Mouse (Mus musculus) megakaryocyte, embryonic 14.5 days (primary cell): ENCODE results near the gene Edc4. TPM values are rescaled to one million over a fixed set of nuclear protein-coding genes. Genes with fewer than 3 reads are reported as not detected.

Source experiments
- H3K27me3 ChIP-seq: replicated peaks from 2 replicates; pipeline ENCODE3; 2012; ENCODE audit warnings: inconsistent platforms
- H3K36me3 ChIP-seq: replicated peaks from 2 replicates; pipeline ENCODE3; 2012; ENCODE audit warnings: low read length, inconsistent platforms, mixed read lengths
- H3K4me1 ChIP-seq: 2 replicates; pipeline ENCODE4 v1.6.1; 2012; ENCODE audit warnings: inconsistent platforms
- H3K4me3 ChIP-seq: replicated peaks from 2 replicates; pipeline ENCODE3; 2012; ENCODE audit warnings: moderate library complexity, mild to moderate bottlenecking, inconsistent platforms
- H3K9me3 ChIP-seq: 2 replicates; pipeline ENCODE4 v1.6.1; 2012; ENCODE audit warnings: inconsistent platforms
- FLI1 ChIP-seq: IDR thresholded peaks from 2 replicates; pipeline ENCODE4 v1.6.1; 2012; ENCODE audit warnings: low read length, inconsistent platforms, mixed read lengths
- GATA1 ChIP-seq: IDR thresholded peaks from 3 replicates; pipeline ENCODE4 v1.6.1; 2012; ENCODE audit warnings: mixed read lengths, low read length, inconsistent platforms, borderline replicate concordance
- polyA plus RNA-seq: library from polyadenylated mRNA; stranded (reverse); fragments of >175 nt; gene quantifications from 2 replicates; pipeline ENCODE4 v1.2.3, GENCODE M21; 2012; ENCODE audit warnings: low replicate concordance; ENCODE audit not compliant: insufficient read depth

Edc4 gene
- polyA plus RNA-seq, 1 experiment: 8.0 TPM

DNA sequence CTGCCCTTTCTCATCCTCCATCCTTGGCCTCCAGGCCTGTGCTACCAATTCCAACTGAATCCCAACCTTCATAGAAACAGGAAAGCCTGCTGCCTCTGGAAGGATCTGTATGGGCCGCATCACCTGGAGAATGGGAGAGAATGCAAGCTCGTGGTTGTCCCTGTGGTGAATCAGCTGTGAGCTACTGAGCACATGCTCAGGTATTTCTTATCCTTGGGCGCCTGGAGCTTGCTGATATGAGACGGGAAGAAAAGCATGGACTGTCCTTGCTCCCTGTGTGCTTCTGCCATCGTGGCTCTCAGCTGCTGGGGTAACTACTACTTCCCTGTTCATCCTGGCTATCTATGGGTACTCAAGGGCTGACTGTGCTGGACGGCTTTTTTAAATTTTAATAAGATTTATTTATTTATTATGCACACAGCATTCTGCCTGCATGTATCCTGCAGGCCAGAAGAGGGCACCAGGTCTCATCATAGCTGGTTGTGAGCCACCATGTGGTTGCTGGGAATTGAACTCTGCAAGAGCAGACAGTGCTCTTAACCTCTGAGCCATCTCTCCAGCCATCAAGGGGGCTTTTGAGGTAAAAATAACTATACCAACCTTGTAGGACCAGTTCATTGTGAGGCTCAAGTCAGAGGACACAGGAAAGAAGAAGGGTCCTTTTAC, 14.2 kb upstream of the Edc4 start:
- Histone ChIP-seq H3K36me3 (peaks cover 72% of the 10 kb centered on the region), H3K9me3 (no peaks in the 10 kb centered on the region), H3K4me3 (no peak overlapping the region), H3K4me1 (peaks cover 70% of the 10 kb centered on the region), H3K27me3 (no peaks in the 10 kb centered on the region)
- TF ChIP-seq GATA1 (no peak), FLI1 (no peak)

GRCm38 (mm10) chr8:105874301-105874700, 6.4 kb upstream of the Edc4 start:
- Histone ChIP-seq H3K4me3 (peak overlapping the region; percentile 59), H3K27me3 (no peaks in the 10 kb centered on the region), H3K36me3 (peaks cover 87% of the 10 kb centered on the region), H3K4me1 (peaks cover 60% of the 10 kb centered on the region), H3K9me3 (no peaks in the 10 kb centered on the region)
- no peak for TF ChIP-seq GATA1
- TF ChIP-seq FLI1: no peak

- Histone ChIP-seq H3K9me3 (no peaks in the 10 kb centered on the region), H3K27me3 (no peaks in the 10 kb centered on the region), H3K4me1 (peaks cover 8% of the 10 kb centered on the region), H3K36me3 (peaks cover 99% of the 10 kb centered on the region), H3K4me3 (no peak overlapping the region)
- TF ChIP-seq GATA1 (no peak), FLI1 (no peak)
These were observed 9.2 kb downstream of the Edc4 start for GRCm38 (mm10) chr8:105889756-105890465.

GRCm38 (mm10) chr8:105890870-105891269, 10.2 kb downstream of the Edc4 start:
- H3K4me3 ChIP-seq: no peak overlapping the region
- peaks cover 15% of the 10 kb centered on the region for H3K4me1 ChIP-seq
- H3K36me3 ChIP-seq: peaks cover 96% of the 10 kb centered on the region
- TF ChIP-seq FLI1: no peak
- no peak for TF ChIP-seq GATA1
- H3K9me3 ChIP-seq: no peaks in the 10 kb centered on the region
- no peaks in the 10 kb centered on the region for H3K27me3 ChIP-seq

DNA sequence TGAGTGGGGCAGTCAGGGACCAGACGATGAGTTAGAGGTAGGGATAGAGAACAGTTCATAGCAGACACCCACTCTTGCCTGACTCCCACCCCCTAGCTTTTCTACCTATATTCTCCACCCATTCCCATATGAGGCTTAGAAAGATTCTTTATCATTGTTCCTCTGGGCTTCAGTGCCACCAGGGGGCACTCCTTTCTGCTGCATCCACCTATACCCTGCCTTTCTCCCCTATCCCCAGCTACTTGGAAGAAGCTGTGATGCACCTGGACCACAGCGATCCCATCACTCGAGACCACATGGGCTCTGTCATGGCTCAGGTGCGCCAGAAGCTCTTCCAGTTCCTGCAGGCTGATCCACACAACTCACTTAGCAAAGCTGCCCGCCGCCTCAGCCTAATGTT, 11.8 kb downstream of the Edc4 start:
- Histone ChIP-seq H3K4me1 (peaks cover 19% of the 10 kb centered on the region), H3K4me3 (no peak overlapping the region), H3K27me3 (no peaks in the 10 kb centered on the region), H3K9me3 (no peaks in the 10 kb centered on the region), H3K36me3 (peaks cover 80% of the 10 kb centered on the region)
- no peak for TF ChIP-seq GATA1
- TF ChIP-seq FLI1: no peak

GRCm38 (mm10) chr8:105893339-105893738, 12.7 kb downstream of the Edc4 start, which contains the start of gene Nrn1l:
Gene Nrn1l (plus strand): TSS chr8:105893567.
- Histone ChIP-seq H3K4me1 (peaks cover 19% of the 10 kb centered on the region), H3K36me3 (peaks cover 71% of the 10 kb centered on the region), H3K4me3 (no peak within 1 kb of the TSS), H3K9me3 (no peaks in the 10 kb centered on the region), H3K27me3 (no peaks in the 10 kb centered on the region)
- TF ChIP-seq GATA1 (no peak), FLI1 (no peak)

DNA sequence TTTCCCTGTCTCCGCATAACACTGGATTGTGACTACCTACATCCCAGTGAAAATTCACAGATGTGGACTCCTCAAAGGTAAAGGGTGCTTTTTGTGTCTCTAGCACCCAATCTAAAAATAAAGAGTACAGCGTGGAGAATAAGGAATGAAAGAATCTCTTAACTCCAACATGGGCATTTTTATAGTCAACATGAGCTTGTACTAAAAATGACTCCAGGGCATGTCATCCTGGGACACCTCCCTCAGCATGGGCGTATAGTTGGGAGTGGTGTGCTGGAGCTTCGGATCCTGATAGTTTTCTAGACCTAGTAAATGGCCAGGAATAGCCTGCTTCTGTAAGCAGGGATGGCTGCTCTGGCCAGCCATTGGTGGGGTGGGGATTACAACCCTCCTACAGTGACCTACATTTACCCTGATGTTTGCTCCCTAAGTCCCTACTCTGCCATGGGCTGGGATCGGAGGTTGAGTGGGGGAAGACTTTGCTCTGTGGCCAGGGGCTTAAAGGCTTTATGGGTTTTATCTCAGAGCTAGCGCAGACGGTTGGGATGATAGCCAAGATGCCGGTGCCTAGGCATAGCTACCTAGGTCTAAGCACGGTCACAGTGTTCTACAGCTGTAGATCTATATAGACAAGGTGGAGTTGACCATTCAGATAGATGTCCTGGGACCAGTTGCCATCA, 17.3 kb downstream of the Edc4 start:
- H3K36me3 ChIP-seq: peaks cover 26% of the 10 kb centered on the region
- H3K27me3 ChIP-seq: no peaks in the 10 kb centered on the region
- TF ChIP-seq GATA1: no peak
- TF ChIP-seq FLI1: no peak
- peaks cover 35% of the 10 kb centered on the region for H3K4me1 ChIP-seq
- no peaks in the 10 kb centered on the region for H3K9me3 ChIP-seq
- H3K4me3 ChIP-seq: no peak overlapping the region

DNA sequence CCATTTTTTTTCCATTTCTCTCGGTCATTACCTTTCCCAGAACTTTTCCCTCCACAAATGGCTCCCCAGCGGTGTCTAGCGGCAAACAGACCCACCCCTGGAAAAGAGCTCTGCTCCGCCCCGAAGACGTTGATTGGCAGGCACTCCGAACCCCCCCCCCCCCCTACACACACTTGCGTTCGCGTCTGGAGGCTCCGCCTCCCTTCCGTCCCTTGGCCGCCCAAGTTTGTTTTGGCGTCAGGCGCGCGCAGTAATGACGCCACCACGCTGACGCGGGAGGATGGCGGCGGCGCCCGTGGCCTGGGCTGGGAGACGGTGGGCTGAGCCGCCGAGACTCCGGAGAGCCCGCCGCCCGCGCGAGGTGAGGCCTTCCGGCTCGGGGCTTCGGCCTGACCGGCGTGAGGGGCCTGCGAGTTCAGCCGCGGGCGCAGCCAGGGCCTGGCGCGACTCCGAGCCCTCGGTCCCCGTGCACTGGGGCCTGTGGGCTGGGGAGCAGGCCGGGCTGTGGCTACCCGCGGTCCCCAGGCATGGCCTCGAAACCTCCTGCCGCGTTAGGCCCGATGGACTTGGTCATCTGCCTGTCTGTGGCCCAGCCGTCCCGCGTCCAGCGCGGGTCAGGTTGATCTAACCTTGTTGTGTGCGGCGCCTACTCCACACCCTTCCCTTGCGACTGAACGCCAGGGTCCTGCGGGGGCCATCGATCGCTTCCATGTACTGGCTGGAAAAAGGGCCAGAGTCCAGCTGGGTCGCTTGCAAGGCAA, 19.7 kb downstream of the Edc4 start, which contains the start of gene Pskh1:
Pskh1 (plus strand) TSS at position 262 of the 761 bp plus-strand sequence.
- peaks cover 36% of the 10 kb centered on the region for H3K4me1 ChIP-seq
- H3K27me3 ChIP-seq: no peaks in the 10 kb centered on the region

DNA sequence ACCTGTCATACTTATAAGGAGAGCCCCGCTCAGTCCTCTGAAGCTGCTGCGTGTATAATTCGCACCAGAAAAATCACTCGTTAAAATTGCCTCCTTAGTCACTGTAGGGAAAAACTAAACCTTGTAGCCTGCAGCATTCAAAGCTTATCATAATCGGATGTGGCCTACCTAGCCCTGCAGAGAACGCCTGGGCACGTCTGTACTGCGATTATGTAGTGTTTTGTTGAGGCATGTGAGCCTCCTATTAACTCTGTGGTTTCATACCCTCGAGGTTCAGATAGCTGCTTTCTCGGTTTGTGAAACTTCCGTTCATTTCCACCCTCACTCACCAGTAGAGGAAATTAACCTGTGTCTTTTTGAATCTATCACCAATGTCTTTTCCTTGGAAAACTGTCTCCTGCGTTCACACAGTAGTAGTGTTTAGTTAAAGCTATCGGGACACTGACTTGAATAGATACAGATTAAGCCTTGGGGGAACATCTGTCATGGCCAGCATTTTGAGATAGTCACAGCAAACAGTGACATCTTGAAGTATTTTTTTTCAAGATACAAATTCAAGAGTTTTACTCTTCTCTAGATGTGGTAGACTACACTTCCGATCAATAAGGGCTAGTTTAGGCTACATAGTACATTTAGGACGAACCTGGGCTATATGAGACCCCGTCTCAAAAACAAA, 20.4 kb downstream of the Edc4 start:
- no peak for TF ChIP-seq GATA1
- no peak for TF ChIP-seq FLI1
- Histone ChIP-seq H3K9me3 (no peaks in the 10 kb centered on the region), H3K4me1 (peaks cover 32% of the 10 kb centered on the region), H3K36me3 (peaks cover 11% of the 10 kb centered on the region), H3K4me3 (peak overlapping the region; percentile 98), H3K27me3 (no peaks in the 10 kb centered on the region)

More for the DNA sequence above, 19.7 kb downstream of the Edc4 start, which contains the start of gene Pskh1:
- Histone ChIP-seq H3K9me3 (no peaks in the 10 kb centered on the region), H3K4me3 (peak within 1 kb of the TSS; percentile 98), H3K36me3 (peaks cover 9% of the 10 kb centered on the region)
- no peak for TF ChIP-seq GATA1
- TF ChIP-seq FLI1: no peak
